Comparison of ENCODE assay signal across 19 mouse cellular contexts in genomic region chr11:36246152-36246551, GRCm38 (mm10).
A peak's percentile ranks its signal among the peaks of the same experiment; 100 is the strongest.
DNase-seq lines count a peak whose midpoint lies in the region; ATAC-seq and TF ChIP-seq lines count a peak whose summit lies in the region.
"Had no signal": no experiment of that assay in that cellular context is flagged by ENCODE, and none has a peak within 500 bp of the region (broad histone marks: within the 10 kb centered on the region; RNA-seq: fewer than 3 reads in every experiment).

No protein-coding gene starts in this region.

- no peak for ATAC-seq in kidney, embryonic 16.5 days (ENCODE audit: low FRiP score, low TSS enrichment)
- no peak for ATAC-seq in midbrain, postnatal 0 days (ENCODE audit: low FRiP score)
- no peak for ATAC-seq in midbrain, embryonic 15.5 days (replicated peaks)
- no peak for ATAC-seq in liver, postnatal 0 days
- ATAC-seq: midbrain, embryonic 16.5 days had no signal

- no peak overlapping the region for H3K27ac ChIP-seq in heart, adult 2 months
- H3K27ac ChIP-seq in kidney, embryonic 16.5 days (ENCODE audit: low read length), result no peak overlapping the region
- H3K27ac ChIP-seq in midbrain, postnatal 0 days (ENCODE audit: low read depth, low read length), result no peak overlapping the region
- H3K27ac ChIP-seq in midbrain, embryonic 15.5 days, result no peak overlapping the region
- H3K27ac ChIP-seq in liver, postnatal 0 days (ENCODE audit: low read depth), result no peak overlapping the region
- H3K27ac ChIP-seq: forebrain, embryonic 10.5 days; heart, embryonic 15.5 days; limb, embryonic 15.5 days; liver, embryonic 15.5 days had no signal

- no peaks in the 10 kb centered on the region for H3K27me3 ChIP-seq in heart, adult 2 months (ENCODE audit: control insufficient read depth, insufficient read depth, low read length)
- H3K27me3 ChIP-seq in kidney, embryonic 16.5 days (ENCODE audit: insufficient read depth, low read length), result no peaks in the 10 kb centered on the region
- no peaks in the 10 kb centered on the region for H3K27me3 ChIP-seq in midbrain, postnatal 0 days (ENCODE audit: insufficient read depth, low read length)
- no peaks in the 10 kb centered on the region for H3K27me3 ChIP-seq in midbrain, embryonic 15.5 days (replicated peaks)
- H3K27me3 ChIP-seq in liver, postnatal 0 days (ENCODE audit: insufficient read depth, low read length), result no peaks in the 10 kb centered on the region
- H3K27me3 ChIP-seq: CH12.LX; limb, embryonic 15.5 days; liver, embryonic 15.5 days had no signal

- no peaks in the 10 kb centered on the region for H3K79me2 ChIP-seq in heart, adult 2 months (replicated peaks; ENCODE audit: control insufficient read depth, insufficient read depth, low read length)

- no peaks in the 10 kb centered on the region for H3K9me3 ChIP-seq in kidney, embryonic 16.5 days (ENCODE audit: low read length)
- no peaks in the 10 kb centered on the region for H3K9me3 ChIP-seq in midbrain, postnatal 0 days (ENCODE audit: low read length)
- no peaks in the 10 kb centered on the region for H3K9me3 ChIP-seq in midbrain, embryonic 15.5 days
- H3K9me3 ChIP-seq in liver, postnatal 0 days (ENCODE audit: low read length), result no peaks in the 10 kb centered on the region
- H3K9me3 ChIP-seq: forebrain, embryonic 10.5 days; heart, embryonic 15.5 days; limb, embryonic 15.5 days; liver, embryonic 15.5 days had no signal

- no peak for TF ChIP-seq POLR2A in heart, adult 2 months (IDR thresholded peaks at IDR 0.05; ENCODE audit: insufficient read depth, low read depth, low read length)

- 71% methylated on average over 3 of the region's 3 CpGs for WGBS in heart, adult 2 months
- 81% methylated on average over 3 of the region's 3 CpGs for WGBS in kidney, embryonic 16.5 days
- WGBS in midbrain, postnatal 0 days, result 64% methylated on average over 3 of the region's 3 CpGs
- 73% methylated on average over 3 of the region's 3 CpGs for WGBS in midbrain, embryonic 15.5 days
- WGBS in liver, postnatal 0 days (ENCODE audit: insufficient replicate concordance), result 76% methylated on average over 3 of the region's 3 CpGs

- intact Hi-C loops in heart, adult 2 months (cut with DNase I), result no loop called here
- intact Hi-C loops in heart, postnatal 25 days (cut with DNase I), result no loop called here

- no peaks in the 10 kb centered on the region for H3K4me1 ChIP-seq in heart, adult 2 months (ENCODE audit: control insufficient read depth, insufficient read depth, low read length)
- H3K4me1 ChIP-seq in kidney, embryonic 16.5 days (ENCODE audit: insufficient read depth, low read length), result no peaks in the 10 kb centered on the region
- H3K4me1 ChIP-seq in midbrain, postnatal 0 days (ENCODE audit: insufficient read depth, low read length), result peaks cover 12% of the 10 kb centered on the region; the same call in 1 of the 2 replicates
- H3K4me1 ChIP-seq in midbrain, embryonic 15.5 days, result peaks cover 38% of the 10 kb centered on the region
- H3K4me1 ChIP-seq in liver, postnatal 0 days (ENCODE audit: insufficient read depth), result no peaks in the 10 kb centered on the region
- H3K4me1 ChIP-seq: heart, embryonic 15.5 days; liver, embryonic 15.5 days had no signal

- DNase-seq in heart, adult 2 months, result no peak
- no peak for DNase-seq in heart, postnatal 25 days (ENCODE audit: low spot score)
- peak; percentile 18 for DNase-seq in kidney, postnatal 10 days
- peak; percentile 42 for DNase-seq in midbrain, postnatal 0 days (ENCODE audit: low spot score)
- DNase-seq in liver, postnatal 0 days, result no peak
- DNase-seq: adrenal gland, adult 2 months; cerebellum, adult 9-10 months; gastrocnemius, postnatal 10 days; layer of hippocampus, postnatal 36 days; lung, postnatal 36 days; right cerebral cortex, postnatal 4 days had no signal

- no peak overlapping the region for H3K9ac ChIP-seq in heart, adult 2 months (ENCODE audit: low read depth, low read length)
- no peak overlapping the region for H3K9ac ChIP-seq in kidney, embryonic 16.5 days (replicated peaks; ENCODE audit: low read length)
- no peak overlapping the region for H3K9ac ChIP-seq in midbrain, postnatal 0 days (replicated peaks; ENCODE audit: low read length, poor library complexity, severe bottlenecking)
- H3K9ac ChIP-seq in midbrain, embryonic 15.5 days, result no peak overlapping the region
- no peak overlapping the region for H3K9ac ChIP-seq in liver, postnatal 0 days (replicated peaks)
- H3K9ac ChIP-seq: heart, embryonic 15.5 days; limb, embryonic 15.5 days; liver, embryonic 15.5 days had no signal

- H3K4me3 ChIP-seq in heart, adult 2 months, result no peak overlapping the region
- H3K4me3 ChIP-seq in kidney, embryonic 16.5 days (ENCODE audit: low read length), result no peak overlapping the region
- no peak overlapping the region for H3K4me3 ChIP-seq in midbrain, postnatal 0 days (ENCODE audit: low read depth, low read length)
- H3K4me3 ChIP-seq in midbrain, embryonic 15.5 days, result no peak overlapping the region
- no peak overlapping the region for H3K4me3 ChIP-seq in liver, postnatal 0 days (ENCODE audit: low read depth, low read length)
- H3K4me3 ChIP-seq: forebrain, embryonic 10.5 days; heart, embryonic 15.5 days; limb, embryonic 15.5 days; liver, embryonic 15.5 days had no signal

- TF ChIP-seq EP300 in heart, adult 2 months (IDR thresholded peaks at IDR 0.05; ENCODE audit: insufficient read depth, low read depth, low read length), result no peak
- no peak for TF ChIP-seq EP300 in liver, postnatal 0 days (IDR thresholded peaks at IDR 0.05; ENCODE audit: low read depth)

- TF ChIP-seq CTCF in heart, adult 2 months (IDR thresholded peaks at IDR 0.05), result peak; percentile 27
- TF ChIP-seq CTCF in midbrain, postnatal 0 days (IDR thresholded peaks at IDR 0.05), result peak; percentile 64
- TF ChIP-seq CTCF in liver, postnatal 0 days (IDR thresholded peaks at IDR 0.05; ENCODE audit: low read depth), result no peak

- H3K36me3 ChIP-seq in heart, adult 2 months (ENCODE audit: control insufficient read depth, insufficient read depth, low read length), result no peaks in the 10 kb centered on the region
- no peaks in the 10 kb centered on the region for H3K36me3 ChIP-seq in kidney, embryonic 16.5 days (ENCODE audit: insufficient read depth, low read length)
- H3K36me3 ChIP-seq in midbrain, postnatal 0 days (ENCODE audit: insufficient read depth, low read length), result no peaks in the 10 kb centered on the region
- no peaks in the 10 kb centered on the region for H3K36me3 ChIP-seq in midbrain, embryonic 15.5 days (replicated peaks)
- no peaks in the 10 kb centered on the region for H3K36me3 ChIP-seq in liver, postnatal 0 days (replicated peaks; ENCODE audit: insufficient read depth, low read length)
- H3K36me3 ChIP-seq: forebrain, embryonic 10.5 days; heart, embryonic 15.5 days; limb, embryonic 15.5 days; liver, embryonic 15.5 days had no signal

- H3K4me2 ChIP-seq in kidney, embryonic 16.5 days (replicated peaks; ENCODE audit: low read depth, low read length), result no peak overlapping the region
- H3K4me2 ChIP-seq in midbrain, postnatal 0 days (ENCODE audit: low read depth, low read length, poor library complexity, severe bottlenecking), result no peak overlapping the region
- no peak overlapping the region for H3K4me2 ChIP-seq in midbrain, embryonic 15.5 days
- H3K4me2 ChIP-seq in liver, postnatal 0 days (ENCODE audit: low read depth, low read length), result no peak overlapping the region
- H3K4me2 ChIP-seq: heart, embryonic 15.5 days; limb, embryonic 15.5 days; liver, embryonic 15.5 days had no signal

Comparison
In these comparisons a context has a peak if more than half of its experiments do, and no peak if none do; other contexts are left out.
1. DNase-seq: peak in kidney, postnatal 10 days (single experiment) and midbrain, postnatal 0 days (single experiment); none in heart, adult 2 months (0 of 2), heart, postnatal 25 days (single experiment) and liver, postnatal 0 days (single experiment).